Mouse (Mus musculus) left cerebral cortex, postnatal 4 days (tissue): ENCODE measurements around the gene Rxra. TPM values are rescaled to one million over a fixed set of nuclear protein-coding genes. Genes with fewer than 3 reads are reported as not detected.

Experiments used
- DNase-seq: peaks from one replicate; pipeline ENCODE4 v3.0.0-alpha.2; 2022
- intact Hi-C: fragments of 180-260 bp; cut with DNase I; formaldehyde crosslinking; loops from one replicate; pipeline ENCODE4 v1.15.1; 2025
- total RNA-seq, 2 experiments: library from RNA; stranded (reverse); gene quantifications; 2 replicates each; pipeline ENCODE4 v1.2.3; 2021

The Rxra gene
- total RNA-seq, 2 experiments from 2014 or later, result 8.8 to 12.8 TPM

DNA sequence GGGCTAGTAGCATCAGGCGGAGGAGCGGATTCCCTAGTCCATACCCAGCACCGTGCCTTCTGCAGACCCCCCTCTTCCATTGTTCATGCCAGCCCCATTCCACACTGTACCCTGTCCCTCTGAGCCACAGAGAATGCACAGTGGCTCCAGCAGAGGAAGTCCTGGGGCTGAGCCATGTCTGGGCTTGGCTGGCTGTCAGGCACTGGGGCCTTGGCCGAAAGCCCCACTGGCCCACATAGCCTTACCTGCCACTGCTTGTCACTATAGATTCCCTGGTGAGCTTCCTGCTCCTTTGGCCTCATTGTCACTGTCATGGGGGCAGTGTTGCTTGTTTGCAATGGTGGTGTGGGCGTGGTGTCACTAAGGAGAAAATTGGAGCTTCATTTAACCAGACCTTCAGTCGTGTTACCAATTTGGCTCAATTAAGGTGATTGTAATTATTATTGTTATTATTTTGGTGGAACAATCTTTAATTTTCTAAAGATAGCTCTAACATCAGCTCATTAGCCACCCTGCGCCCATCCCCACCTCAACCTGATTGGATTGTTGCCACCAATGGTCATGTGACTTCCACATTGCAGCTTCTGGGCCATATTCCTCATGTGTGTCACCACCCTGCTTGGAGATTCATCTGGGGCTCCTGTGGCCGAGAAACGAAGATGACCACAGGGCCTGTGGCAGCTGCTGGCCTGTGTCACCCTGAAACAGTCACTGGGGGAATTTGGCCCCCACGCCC lies 85.2 kb downstream of the Rxra start:
- DNase-seq, result peak; percentile 64
- intact Hi-C loops, result no loop called here

DNA sequence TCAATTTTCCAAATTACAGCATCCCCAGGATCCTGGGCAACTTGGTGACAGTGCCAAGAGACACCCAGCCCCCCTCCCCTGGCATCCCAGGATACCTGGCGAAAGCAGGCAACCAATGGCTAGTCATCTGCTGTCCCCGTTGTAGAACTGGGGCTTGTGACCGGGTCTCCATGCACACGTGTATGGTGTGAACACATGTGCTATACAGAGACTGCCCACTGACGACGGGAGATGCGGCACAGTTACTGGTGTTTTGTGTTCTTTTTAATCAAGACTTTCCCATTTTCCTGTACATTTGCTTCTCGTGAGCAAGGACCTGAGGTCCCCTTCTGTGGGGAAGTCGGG lies 85.7 kb downstream of the Rxra start:
- intact Hi-C loops, result no loop called here
- DNase-seq, result no peak

DNA sequence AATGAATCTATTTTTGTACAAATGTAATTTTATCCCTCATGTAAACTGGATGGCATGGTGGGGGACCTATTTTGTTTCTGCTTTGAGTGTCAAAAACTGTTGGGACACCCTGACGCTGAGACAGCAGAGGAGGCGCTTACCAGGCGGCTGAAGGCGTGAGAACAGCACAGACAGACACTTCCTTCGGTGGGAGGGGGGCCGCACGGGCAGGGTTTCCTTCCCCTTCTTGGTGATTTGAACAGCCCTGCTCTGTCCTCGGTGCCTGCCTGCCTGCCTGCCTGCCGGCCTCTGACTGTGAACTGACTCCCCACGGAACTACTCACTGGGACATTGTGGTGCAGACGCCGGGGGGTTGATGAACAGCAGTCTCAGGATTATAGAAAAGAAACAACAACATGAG lies 86.3 kb downstream of the Rxra start:
- intact Hi-C loops, result no loop called here

DNA sequence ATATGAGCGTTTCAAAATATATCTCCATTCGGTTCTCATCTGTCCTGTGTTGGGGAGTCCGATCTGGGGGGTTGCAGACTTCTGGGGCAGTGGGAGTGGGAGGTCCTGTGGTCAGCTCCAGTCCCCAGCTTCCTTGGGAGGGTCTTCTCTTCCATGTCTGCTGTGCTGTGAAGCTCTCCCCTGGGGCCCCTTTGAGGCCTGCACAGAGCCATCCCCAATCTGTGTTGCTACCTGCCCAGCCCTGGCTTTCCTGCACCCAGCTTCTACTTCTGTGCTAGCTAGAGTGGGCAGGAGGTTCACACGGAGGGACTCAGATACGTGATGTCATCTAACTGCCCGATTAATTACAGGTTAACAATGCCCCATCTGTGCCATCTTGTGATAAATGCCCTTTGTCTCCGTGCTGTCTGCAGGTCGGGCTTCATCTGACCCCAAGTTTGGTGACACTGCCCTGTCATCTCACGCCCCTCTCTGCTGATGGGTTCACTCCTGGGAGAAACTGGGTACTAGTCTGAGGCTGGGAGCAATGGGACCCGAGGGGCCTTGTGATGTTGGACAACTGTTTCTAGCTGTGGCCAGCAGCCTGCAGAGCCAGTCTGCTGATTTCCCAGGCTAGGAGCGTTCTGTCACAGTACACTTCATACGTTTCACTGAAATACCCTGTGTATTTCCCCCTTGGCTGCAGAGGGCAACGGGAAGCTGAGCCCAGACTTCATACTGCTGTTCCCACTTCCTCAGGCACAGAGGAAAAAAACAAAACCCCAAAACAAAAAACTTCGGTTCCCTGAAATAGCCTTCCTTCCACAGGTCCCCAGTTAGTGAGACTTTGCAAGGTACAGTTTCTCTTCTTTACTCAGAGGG lies 86.9 kb downstream of the Rxra start:
- intact Hi-C loops, result no loop called here
- DNase-seq, result no peak

More for the DNA sequence above, 86.3 kb downstream of the Rxra start:
- no peak for DNase-seq

DNA sequence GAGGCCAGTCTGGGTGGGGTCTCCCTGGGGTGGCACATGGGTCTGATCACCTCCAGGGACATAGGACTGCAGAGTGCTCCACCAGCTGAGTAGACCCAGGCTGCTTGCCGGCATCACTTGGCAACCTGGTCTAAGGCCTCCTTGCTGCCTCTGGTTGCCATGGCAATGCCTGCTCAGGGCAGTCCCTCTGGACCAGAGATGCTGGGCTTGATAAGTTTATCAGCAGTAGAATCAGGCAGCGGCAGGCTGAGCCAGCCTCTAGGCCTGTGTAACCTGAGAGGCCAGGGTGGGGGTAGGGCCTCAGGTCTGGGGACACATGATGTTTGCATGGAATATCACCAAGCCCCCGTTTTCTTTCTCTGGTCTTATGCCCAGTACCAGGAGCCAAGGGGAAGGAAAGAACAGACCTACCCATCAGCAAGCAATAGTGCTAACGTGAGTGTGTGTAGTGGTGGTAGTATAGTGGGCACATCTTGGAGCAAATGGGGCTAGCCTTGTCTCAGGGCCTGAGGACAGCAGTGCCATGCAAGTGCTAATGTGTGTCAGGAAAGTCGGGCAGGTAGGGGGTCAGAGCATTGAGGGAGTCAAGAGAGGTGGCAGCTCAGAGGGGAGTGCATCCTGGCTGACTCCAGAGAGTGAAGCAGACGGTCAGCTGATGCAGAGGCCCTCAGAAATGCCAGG lies 88.2 kb downstream of the Rxra start:
- intact Hi-C loops, result loop anchor here (1.0 kb wide), 1 partner anchor 210 kb away; no protein-coding TSS in a partner anchor
- DNase-seq, result peak; percentile 63

DNA sequence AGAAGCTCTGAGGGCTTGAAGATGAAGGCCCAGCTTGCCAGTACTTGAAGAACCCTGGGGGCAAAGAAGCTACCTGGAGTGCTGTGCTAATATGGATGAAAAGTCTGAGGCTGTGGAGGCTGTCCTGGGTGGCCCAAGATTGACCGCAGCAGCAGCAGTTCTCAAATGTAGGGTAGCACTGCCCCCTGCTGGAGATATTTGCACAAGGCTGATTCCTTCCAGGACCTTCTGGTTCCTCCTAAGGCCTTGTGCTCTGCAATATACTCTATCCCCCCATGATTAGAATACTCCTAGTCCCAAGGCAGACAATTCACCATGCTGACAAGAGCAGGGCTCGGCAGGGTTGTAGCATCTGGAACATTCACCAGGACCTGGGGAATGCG lies 88.7 kb downstream of the Rxra start:
- DNase-seq, result peak; percentile 92
- intact Hi-C loops, result loop anchor here (1.0 to 5.0 kb wide), 2 partner anchors 122 to 211 kb away; partner anchors contain the start of gene Col5a1

DNA sequence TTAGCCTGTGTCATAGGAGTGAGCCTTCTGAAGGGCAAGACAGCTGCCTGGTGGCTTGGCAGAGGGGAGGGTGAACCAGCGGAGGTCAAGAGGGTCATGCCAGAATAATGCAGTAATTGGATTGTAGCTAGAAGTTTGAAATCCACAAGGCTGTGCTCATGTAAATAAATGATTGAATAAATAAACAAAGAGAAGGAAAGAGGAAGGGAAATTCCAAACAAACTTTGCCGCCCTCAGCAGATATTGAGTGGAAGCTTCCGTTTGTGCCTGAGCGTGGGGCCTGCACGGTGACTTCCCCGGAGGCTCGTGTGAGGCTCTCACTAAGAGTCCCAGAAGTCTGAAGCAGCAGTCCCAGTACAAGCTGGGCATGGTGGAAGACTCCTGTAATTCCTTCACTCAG lies 91.5 kb downstream of the Rxra start:
- no peak for DNase-seq
- intact Hi-C loops, result loop anchor here (5.0 kb wide), 1 partner anchor 120 kb away; the partner anchor contains the start of gene Col5a1

DNA sequence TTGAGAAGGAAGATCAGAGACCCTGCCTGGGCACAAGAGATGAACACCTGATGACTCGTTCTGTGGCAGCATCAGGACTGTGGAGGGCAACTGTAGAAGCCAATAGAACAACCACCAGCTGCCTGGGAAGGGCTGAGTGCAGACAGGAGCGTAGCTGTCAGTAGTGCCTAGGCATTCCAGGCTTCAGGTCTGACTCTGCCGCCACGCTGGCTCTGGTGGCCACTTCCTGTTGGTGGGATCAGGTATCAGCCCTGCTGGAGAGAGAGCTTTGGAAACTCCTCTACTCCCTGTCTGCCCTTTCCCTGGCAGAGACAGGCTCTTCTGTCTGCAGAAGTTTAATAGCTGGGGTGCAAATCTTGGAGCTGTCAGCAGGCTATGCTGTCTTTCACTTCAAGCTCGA lies 93.5 kb downstream of the Rxra start:
- DNase-seq, result no peak
- intact Hi-C loops, result loop anchor here (1.0 to 10.0 kb wide), 4 partner anchors 118 to 651 kb away; partner anchors contain the start of genes Col5a1 and Olfm1

DNA sequence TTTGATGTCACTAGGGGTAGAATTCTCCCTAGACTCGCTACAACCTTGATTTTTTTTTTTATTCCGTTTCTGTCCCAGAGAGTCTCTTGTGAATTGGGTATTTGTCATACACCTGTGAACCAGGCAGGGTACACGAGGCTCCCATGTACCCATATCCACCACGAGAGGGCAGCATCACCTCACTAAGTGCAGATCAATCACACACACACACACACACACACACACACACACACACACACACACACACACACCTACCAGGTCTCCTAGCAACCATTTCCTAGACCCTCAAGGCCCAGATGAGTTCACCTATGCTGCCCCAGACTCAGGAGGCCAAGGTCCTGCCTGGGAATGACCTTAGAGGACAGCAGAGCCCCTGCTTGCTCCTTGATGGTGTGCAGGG lies 94.0 kb downstream of the Rxra start:
- intact Hi-C loops, result loop anchor here (1.0 to 10.0 kb wide), 3 partner anchors 195 to 650 kb away; partner anchors contain the start of gene Olfm1
- peak; percentile 75 for DNase-seq

DNA sequence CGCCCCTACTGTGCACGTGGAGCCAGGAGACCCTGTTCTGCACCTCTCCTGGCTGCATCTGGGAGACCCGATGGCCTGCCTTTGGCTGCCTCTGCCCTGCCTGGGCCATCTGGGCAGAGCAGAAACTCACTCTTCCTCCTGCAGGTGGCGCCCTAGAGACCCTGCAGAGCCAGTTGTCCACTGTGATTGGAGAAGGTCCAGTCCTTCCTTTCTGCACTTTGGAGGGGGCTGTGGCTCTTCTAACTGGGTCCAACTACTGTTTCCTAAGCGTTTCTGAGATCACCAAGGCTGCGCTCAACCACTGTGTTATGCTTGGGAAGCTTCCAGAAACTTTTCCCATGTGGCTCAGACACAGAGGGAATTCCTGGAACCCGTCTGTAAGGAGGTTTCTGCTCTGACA lies 95.7 kb downstream of the Rxra start:
- intact Hi-C loops, result loop anchor here (10.0 kb wide), 2 partner anchors 193 to 423 kb away; partner anchors contain the start of gene Olfm1
- DNase-seq, result peak; percentile 92

DNA sequence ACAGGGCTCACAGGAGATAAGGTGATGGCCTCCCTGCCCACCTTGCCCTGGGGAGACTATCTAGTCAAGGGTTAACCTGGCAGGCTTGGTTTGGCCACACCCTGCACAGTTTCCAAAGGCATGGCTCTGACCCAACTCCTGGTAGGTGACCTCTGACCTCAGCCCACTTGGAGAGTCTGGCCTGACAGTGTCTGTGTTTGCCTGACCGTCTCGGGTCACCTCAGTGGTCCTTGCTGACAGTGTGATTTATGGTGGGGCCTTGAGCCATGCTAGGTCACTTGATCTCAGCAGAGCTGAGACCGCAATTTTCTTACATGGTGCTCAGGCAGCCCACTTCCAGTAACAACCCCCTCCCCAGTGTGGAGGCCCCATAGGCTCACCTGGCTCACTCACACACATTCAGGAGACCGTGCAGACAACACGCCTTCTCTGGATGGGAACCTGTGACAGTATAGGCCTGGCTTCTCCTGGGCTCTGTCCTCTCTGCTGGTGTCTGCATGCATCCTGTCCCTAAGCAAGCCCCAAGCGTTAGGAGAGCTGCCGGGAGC lies 96.7 kb downstream of the Rxra start:
- intact Hi-C loops, result loop anchor here (10.0 kb wide), 2 partner anchors 192 to 422 kb away; partner anchors contain the start of gene Olfm1
- no peak for DNase-seq

DNA sequence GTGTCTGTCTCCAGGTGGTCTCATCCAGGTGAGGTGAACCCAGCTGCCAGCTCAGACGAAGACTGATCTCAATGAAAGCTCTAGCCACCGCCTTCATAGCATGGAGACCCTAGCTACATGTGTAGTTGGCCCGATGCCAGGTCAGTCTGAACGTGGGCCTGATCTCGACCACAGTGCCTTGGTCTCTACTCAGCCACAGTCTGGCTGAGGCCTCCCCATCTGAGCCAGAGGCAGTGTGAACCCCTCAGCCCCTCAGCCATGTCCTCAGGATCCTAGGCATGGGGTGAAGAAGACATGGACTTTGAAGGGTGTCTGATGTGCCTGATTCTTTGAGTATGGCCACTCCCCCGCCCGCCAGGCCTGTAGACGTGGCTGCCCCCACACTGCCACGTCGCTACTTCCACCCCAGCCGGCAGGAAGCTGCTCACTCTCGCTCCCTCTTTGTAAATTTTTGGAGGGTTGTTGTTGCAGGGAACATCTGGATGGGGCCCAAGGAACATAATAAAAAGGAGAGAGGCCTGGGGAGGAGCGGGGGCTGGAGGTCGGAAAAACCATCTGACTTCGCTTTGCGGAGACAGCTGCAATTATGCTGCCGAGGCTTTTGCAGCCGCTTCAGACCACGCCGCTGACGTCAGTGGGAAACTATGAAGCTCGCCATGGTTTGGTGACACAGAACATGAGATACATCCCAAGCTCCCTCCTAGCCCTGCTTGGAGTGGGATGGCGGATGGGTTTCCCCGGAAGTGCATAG lies 97.9 kb downstream of the Rxra start:
- intact Hi-C loops, result loop anchor here (10.0 kb wide), 2 partner anchors 191 to 421 kb away; partner anchors contain the start of gene Olfm1

DNA sequence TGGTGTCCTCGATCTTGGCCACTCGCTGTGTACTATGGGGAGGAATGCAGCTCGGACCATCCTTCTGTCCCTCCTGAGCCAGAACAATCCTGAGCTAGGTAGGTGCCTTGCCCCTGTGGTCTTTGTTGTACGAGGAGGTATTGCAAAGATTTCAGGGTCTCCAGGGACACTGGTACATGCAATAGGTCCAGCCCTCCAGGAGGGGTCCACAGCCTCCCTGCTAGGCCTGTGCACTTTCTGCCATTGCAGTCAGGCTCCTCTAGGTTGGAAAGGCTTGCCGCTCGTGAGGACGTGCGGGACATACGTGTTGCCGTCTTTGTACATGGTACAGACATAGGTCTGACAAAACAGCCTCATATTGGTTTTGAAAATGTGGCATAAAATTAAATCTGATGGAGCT lies 98.8 kb downstream of the Rxra start:
- intact Hi-C loops, result loop anchor here (10.0 kb wide), 2 partner anchors 190 to 420 kb away; partner anchors contain the start of gene Olfm1
- DNase-seq, result no peak

More for the DNA sequence above, 97.9 kb downstream of the Rxra start:
- DNase-seq, result no peak

DNA sequence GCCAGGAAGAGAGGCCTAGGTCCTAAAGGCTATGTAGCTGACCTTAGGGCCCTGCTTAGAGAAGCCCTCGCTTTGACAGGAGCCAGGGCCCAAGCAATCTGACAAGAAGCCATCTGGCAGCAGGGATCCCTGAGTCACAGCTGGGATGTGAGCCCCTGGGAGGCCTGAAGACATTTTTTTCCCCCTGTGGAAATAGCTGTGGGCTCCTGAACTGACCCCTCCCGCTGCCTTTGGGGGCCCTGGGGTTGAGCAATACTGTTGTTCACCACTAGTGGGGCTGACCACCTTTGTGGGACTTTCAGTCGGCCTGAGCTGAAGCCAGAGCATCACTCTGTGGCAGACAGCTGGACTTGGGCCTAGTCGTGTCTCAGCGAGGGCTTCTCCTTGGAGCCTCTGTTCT lies 99.4 kb downstream of the Rxra start:
- intact Hi-C loops, result loop anchor here (10.0 kb wide), 2 partner anchors 189 to 419 kb away; partner anchors contain the start of gene Olfm1
- no peak for DNase-seq

DNA sequence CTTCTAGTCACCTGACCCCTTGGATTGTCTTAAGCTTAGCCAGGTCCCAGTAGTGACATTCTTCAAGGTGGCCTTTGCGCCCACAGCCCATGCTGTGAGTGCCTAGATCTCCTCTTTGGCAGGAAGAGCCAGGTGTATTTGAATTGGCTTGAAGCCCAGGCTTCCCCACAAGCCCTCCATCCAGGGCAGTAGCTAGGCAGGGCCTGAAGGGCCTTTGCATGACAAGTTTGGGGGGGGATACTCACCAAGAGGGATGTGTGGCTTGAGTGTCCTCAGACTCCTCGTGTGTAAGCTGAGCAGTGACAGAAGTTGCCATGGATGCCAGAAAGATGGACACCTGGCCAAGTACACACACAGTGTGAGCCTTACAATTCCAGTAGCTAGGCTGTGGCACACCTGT lies 101.5 kb downstream of the Rxra start:
- intact Hi-C loops, result loop anchor here (10.0 kb wide), 2 partner anchors 187 to 417 kb away; partner anchors contain the start of gene Olfm1
- DNase-seq, result no peak

DNA sequence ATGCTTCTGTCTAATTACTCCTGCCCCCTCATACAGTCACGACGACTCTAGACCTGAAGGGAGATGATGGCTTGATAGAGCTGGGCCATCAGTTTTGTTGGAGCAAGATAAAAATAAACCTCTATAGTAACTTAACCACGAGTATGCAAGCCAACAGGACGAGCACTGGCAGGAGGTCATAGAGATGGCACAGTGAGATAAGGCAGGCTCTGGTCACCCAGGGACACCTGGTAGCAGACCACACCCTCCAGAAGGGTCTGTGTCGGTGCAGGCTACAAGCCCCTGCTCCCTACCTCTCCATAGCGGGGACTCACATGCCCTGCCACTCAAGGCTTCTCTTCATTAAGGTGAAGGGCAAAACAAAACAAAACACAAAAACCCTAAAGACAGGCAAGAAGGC lies 102.0 kb downstream of the Rxra start:
- no peak for DNase-seq
- intact Hi-C loops, result loop anchor here (10.0 kb wide), 2 partner anchors 187 to 417 kb away; partner anchors contain the start of gene Olfm1

DNA sequence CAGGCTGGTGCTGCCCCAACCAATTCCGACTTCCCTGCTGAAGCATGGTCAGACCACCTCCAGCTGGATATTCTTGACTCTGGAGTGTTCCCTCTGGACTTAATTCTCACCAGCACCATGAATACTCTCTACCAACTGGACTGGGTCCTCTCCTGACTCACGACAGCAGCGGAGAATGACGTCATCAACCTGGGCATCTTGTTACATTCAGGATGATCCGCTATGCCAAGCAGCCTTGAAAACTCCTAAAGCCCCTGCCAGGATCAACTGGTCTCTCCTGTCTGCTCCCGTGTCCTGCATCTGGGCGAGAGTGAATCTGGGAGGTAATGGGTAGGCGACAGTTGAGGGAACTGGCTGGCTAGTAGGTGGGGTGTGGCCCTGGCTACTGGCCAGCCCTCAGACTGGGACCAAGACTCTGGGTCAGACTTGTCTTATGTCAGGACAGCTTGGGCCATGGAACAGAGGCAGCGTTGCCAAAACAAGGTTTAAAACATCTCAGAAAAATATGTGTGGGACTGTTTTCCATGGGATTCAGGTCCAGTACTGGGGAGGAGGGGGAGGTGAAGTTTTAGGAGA lies 103.1 kb downstream of the Rxra start:
- intact Hi-C loops, result loop anchor here (10.0 kb wide), 2 partner anchors 185 to 415 kb away; partner anchors contain the start of gene Olfm1
- DNase-seq, result no peak

DNA sequence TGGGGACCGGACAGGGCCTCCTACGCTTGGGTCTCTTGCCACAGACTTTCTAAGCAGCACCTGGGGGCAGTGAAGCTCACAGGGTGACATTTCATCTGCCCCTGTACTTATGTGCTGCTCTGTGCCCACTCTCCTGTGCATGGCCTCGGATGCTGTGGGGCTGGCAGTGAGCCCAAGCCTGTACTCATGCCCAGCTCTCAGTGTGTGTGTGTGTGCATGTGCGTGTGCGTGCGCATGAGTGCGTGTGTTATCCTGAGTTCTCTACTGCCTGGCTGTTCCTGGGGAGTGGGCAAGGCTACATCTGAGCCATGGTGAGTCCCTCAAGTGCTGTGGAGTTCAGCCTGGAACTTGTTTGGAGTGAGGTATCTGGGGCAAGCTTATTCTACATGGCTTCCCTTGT lies 103.9 kb downstream of the Rxra start:
- intact Hi-C loops, result no loop called here
- peak; percentile 59 for DNase-seq

DNA sequence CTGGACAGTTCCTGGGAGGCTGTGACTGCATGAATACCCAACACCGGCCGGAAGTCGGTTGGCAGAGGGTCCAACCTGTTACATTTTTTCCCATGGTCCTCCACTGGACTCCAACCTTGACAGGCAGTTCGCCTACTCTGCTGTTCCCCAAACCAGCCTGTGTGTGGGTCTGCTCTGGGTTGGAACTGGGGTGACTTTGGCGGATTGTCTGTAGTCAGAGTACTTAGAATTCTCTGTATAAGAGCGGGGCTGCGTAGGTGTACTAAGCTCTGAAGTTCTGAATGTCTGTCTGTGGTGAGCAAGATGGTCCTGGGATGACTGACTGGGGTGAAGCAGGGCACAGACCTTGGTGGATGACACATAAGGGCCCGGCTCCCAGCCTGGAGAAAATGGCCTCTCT lies 109.1 kb downstream of the Rxra start:
- no peak for DNase-seq
- intact Hi-C loops, result no loop called here
